Mouse (Mus musculus): ENCODE measurements at regions not wholly inside any gene's neighbourhood (a gene's known extent, or its start where the extent isn't known, plus 50 kb on each side); places are given as distances from the start of the nearest gene placed in this dataset.

- no peak for DNase-seq
Observed at GRCm38 (mm10) chr15:13455560-13456219, 282.2 kb upstream of the Cdh6 start.

DNA sequence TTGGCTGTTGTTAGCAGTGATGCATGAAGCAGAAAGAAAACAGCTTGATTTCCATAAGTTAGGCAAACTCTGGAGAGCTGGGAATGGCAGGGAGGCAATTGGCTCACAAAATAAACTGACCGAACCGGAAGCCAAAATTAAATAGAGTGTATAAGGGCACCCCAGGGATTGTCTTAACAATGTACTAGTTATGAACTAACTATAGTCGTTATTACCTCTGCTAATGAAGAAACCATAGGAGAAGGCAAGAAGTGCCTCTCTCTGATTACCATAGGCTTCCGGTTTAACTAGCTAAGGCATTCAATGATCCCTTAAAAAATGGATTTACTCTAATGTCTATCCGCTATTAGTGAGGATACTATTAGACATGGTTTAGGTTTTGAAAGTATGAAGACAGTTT is 276.9 kb upstream of the Cdh6 start:
- DNase-seq: no peak

- DNase-seq: no peak
Observed at GRCm38 (mm10) chr15:13434608-13435007, 261.1 kb upstream of the Cdh6 start.

DNA sequence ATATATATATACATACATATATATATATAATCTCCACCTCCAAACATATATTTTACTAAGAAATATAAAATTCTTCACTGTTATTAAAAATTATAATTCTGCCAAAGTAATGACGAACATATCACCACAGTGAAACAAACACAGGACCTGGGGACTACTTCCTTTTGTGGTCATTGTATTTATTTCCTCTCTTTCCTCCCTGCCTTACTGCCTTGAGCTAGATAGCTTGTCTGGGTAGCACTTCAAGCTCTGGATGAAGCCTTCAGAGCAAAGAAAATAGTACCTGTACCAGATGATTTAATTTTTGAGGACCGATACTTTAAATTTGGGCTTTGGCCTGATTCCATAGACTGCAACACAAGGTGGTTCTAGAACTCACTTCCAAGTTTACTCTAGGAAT is 259.5 kb upstream of the Cdh6 start:
- no peak for DNase-seq

GRCm38 (mm10) chr15:13419616-13420015 is 246.1 kb upstream of the Cdh6 start:
- no peak for DNase-seq

DNA sequence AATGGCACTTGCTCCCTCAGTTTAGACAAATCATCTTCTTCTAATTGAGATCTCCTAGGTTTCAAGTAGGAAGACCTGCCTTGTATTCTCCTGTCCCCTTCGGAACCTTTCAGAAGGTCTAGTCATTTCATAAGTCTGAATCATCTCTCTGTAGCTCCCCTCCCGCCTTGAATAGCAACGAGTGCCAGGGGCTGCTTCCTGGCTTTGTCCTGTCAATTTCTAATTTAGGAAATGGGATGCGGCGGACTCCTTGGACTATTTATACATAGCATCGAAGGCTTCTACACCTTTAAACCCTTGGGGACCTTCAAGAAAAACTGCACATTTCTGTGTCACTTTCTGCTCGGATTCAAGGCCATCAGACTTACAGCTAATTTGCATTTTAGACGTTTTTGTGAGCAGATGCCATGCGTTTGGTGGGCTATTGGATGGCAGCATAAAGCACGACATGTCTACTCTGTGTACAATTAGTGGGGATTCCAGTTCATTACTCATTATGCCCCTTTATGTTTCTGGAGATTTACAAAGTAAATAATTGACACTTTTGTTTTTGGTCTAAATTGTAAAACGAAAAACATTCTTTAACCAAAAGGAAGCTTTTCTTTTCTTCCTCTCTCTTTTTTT is 236.7 kb upstream of the Cdh6 start:
- DNase-seq: peak; percentile 40 to 72

DNA sequence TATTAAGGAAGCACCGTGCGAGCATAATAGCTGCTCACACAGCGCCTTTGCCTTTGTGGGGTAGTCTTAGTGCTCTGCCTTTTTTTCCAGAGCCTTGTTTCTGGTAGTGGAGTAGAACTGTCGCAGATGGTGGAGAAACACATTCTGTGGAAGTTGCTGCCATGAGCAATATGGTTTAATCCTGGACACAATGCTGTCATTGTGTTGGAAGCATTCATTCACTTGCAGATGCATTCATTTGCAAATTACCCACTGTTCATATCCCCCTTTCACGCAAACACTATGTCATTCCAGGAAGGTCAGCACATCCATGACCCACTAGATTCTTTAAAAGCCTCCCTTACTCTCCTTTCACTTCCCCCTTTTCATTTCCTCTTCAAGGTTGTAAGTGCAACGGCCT is 219.7 kb upstream of the Cdh6 start:
- no peak for DNase-seq

GRCm38 (mm10) chr15:13391331-13391730 is 217.9 kb upstream of the Cdh6 start:
- DNase-seq: peak; percentile 38 to 42

DNA sequence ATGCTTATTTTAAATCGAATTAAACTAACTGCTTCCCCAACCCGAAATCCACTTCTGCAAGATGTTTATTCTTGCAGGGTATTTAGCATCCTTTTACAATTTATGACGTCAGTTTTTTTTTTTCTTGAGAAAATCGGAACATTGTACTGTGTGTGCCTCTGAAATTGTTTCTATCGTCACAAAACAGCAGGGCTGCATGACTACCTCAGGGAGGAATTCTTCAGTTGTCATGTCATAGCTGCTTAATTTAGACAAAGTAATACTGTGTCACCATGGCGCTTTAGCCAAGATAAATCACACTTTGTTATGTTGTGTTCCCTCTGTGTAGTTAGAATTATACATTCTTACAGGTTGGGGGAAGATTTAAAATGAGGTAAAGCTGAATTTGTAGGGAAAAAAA is 211.3 kb upstream of the Cdh6 start:
- DNase-seq: no peak

DNA sequence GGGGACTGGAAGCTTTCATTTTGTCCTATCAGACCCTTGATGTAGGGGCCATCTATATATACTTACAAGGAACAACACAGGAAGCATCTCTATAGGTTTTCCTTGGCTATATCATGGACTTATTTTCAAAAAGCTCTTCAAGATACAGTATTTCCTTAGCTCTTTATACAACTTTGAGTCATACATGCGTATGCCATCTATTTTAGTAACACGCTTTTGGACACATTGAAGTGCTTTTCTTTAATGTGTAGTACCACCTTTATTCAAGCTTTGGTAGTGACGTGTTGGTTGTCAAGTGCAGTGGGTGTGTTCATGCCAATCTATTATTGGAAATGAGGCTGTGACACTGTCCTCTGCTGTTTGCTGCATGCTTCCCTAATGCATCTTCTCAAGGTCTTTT is 202.1 kb upstream of the Cdh6 start:
- DNase-seq: no peak

DNA sequence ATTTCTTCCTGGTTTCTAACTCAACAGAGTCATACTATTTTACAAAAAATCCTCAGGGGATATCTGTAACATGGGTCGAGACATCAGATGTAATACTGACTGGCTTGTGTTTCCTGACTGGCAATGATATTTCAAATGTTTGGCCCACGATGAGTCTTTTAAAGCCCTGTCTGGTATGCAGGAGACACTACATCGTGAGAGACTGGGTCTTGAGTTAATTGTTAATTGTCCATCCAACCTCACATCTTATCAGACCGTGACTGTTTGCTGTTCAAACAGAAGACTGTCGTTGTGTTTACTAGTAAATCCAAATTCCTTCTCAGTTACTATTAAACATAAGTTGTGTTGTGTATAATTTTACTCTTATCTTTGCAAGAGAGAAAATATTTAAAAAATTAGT is 195.3 kb upstream of the Cdh6 start:
- DNase-seq: no peak

DNA sequence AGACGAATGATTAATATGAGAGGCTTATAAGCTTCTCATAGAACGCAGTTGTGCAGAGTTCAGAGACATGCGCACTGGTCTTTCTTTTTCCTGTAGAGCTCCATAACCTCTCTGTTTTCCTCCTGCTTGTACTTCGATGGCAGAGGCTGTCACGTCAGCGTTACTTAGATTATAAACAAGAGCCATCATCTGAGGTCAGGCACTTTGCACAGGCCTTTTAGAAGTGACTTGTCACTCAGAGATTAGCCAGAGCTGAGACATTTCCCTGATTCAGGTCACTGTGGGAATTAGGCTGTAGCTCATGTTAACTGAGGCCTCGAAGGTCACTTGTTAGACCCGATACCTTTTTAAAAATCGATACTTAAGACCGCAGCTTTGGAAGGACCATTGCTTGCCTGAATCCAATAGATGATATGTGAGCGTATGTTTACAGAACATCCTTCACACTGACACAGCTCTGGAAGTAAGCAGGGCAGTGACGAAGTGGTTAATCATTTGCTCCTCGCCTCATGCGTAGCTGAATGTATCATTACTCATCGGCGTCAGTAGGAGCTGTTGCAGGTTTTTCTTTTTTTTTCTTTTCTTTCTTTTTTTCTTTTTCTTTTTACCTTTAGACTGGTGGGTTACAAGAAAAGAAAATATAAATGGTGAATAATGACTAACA is 193.9 kb upstream of the Cdh6 start:
- peak in 1 of 2 experiments; percentile 45 for DNase-seq

GRCm38 (mm10) chr15:13366606-13367005 is 193.1 kb upstream of the Cdh6 start:
- DNase-seq: no peak

- DNase-seq: no peak
Observed at GRCm38 (mm10) chr15:13360741-13361140, 187.3 kb upstream of the Cdh6 start.

GRCm38 (mm10) chr15:13359026-13359425 is 185.6 kb upstream of the Cdh6 start:
- no peak for DNase-seq

DNA sequence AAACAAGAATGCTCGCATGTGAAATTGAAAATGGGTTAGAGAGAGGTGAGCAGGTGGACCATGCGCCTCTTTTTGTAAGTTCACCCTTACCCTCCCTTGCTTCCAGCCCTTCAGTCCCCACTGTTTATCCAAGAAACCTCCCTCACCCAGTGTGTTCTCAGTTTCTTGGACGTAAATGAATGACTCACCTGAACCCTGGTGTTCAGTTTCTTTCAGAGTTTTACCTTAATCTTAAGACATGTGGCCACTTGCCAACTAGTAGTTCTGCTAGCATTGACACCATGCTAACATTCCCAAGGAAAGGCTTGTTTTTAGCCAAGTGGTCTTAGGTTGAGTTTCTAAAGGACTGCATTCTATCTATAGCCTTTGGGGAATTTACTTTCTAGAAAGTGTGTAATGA is 176.8 kb upstream of the Cdh6 start:
- no peak for DNase-seq

DNA sequence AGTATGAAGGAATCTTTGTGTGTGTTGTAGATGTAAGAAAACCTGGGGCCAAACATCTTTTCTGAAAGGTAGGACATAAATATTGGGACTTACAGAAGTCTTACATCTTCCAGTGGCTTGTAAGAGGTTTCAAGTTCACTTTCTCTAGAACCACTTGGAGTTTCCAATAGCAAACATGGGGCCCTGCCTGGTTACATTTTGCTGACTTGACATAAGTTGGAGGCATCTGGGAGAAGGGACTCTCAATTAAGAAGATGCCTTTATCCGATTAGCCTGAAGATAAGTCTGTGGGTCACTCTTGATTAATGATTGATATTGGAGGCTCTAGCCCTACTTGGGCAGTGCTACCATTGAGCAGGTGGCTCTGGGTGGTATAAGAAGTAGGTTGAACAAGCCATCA is 162.9 kb upstream of the Cdh6 start:
- no peak for DNase-seq

GRCm38 (mm10) chr15:13324439-13324838 is 151.0 kb upstream of the Cdh6 start:
- DNase-seq: peak; percentile 30 to 37

GRCm38 (mm10) chr15:13320599-13321348 is 147.3 kb upstream of the Cdh6 start:
- DNase-seq: no peak

DNA sequence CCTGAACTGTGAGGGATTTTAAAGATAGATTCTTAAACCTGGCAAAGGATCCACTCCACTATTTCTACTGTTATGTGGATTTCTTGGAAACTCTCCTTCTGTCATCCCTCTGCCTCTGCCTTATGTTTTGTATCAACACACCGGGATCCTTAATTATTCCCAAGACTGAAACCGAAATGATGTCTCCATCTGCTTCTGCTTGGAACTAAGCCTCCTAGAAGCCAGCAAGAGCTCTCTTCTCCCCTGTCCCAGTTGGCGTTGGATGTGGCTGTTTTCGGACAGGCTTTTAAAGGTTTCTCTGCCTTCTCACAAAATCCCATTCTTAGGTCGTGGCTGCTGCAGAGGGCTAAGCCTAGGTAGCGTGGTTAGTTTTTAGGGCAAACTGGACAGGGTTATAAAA is 131.1 kb upstream of the Cdh6 start:
- DNase-seq: no peak

- no peak for DNase-seq
Observed at GRCm38 (mm10) chr15:13303456-13303855, 130.0 kb upstream of the Cdh6 start.

GRCm38 (mm10) chr15:13302672-13303071 is 129.2 kb upstream of the Cdh6 start:
- DNase-seq: no peak

DNA sequence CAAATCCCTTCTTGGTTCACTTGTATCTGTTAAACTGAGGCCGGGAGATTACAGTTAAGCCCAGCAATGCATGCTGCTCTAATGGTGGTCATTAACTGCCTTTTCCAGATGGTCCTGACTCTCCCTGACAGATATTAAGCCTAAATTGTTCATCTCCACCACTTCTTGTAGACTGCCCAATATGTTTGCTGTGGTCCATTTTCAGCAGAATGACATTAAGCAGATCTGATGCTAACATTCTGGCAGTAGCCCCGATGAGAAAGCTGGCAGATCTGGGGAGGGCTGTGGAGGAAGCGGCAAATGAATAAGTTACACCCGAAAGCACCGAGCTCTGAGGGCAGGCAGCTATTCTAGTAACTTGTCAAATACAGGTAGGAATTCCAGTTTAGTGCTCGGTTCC is 123.5 kb upstream of the Cdh6 start:
- DNase-seq: no peak

DNA sequence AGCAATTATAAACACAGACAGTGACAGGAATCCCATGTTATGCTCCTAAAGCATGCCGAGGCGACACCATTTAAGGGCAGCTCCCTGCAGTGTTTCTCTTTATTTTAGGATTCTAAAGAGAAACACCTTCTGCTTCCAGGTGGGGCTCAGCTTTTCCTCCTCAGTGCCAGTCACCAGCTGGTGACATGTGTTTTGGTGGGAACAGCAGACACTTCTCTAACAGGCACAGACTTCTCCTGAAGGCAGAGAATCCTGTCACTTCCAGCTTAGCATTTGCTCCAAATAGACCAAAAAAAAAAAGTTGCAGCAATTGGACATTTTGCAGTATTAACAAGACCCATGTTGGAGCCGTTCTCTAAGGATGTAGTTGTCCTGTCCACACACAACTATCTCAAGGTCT is 115.6 kb upstream of the Cdh6 start:
- DNase-seq: no peak

Measured in kidney, postnatal 25 days (tissue).